ENCODE assay signal across 25 mouse cellular contexts in genomic region chr11:78582848-78583247, GRCm38 (mm10). TPM values are rescaled to one million over a fixed set of nuclear protein-coding genes. Genes with fewer than 3 reads are reported as not detected.
DNase-seq lines count a peak whose midpoint lies in the region; ATAC-seq and TF ChIP-seq lines count a peak whose summit lies in the region.
"Had no signal": no experiment of that assay in that cellular context is flagged by ENCODE, and none has a peak within 500 bp of the region (broad histone marks: within the 10 kb centered on the region; RNA-seq: fewer than 3 reads in every experiment).

No protein-coding gene starts in this region.

- TF ChIP-seq EP300 in MEL (IDR thresholded peaks at IDR 0.05; ENCODE audit: low read depth in 1 of 2, low read length in 2 of 2) = peak; percentile 53 to 71

- no peak overlapping the region for H3K4me2 ChIP-seq in heart, embryonic 13.5 days
- H3K4me2 ChIP-seq in heart, embryonic 12.5 days = no peak overlapping the region
- H3K4me2 ChIP-seq: heart, embryonic 15.5 days; hindbrain, embryonic 13.5 days; intestine, embryonic 15.5 days had no signal

- TF ChIP-seq CTCF in MEL (IDR thresholded peaks at IDR 0.05 in 2 of 3, conservative IDR thresholded peaks at IDR 0.05 in 1 of 3; ENCODE audit: control insufficient read depth in 1 of 3, insufficient read depth in 1 of 3, low read depth in 2 of 3, low read length in 3 of 3, poor library complexity in 1 of 3, severe bottlenecking in 1 of 3) = no peak

- no peak for TF ChIP-seq RAD21 in MEL (IDR thresholded peaks at IDR 0.05; ENCODE audit: low read depth, low read length)

- no peaks in the 10 kb centered on the region for H3K4me1 ChIP-seq in heart, embryonic 13.5 days
- H3K4me1 ChIP-seq in heart, embryonic 12.5 days (replicated peaks) = no peaks in the 10 kb centered on the region
- peaks cover 0 to 2% of the 10 kb centered on the region in 2 experiments; a peak in 2 of 4 replicates for H3K4me1 ChIP-seq in MEL (ENCODE audit: control insufficient read depth in 1 of 2, insufficient read depth in 2 of 2, low read length in 2 of 2)
- H3K4me1 ChIP-seq: heart, embryonic 10.5 days; heart, embryonic 15.5 days; hindbrain, embryonic 10.5 days; hindbrain, embryonic 13.5 days; intestine, embryonic 15.5 days had no signal

- no peak overlapping the region for H3K9ac ChIP-seq in heart, embryonic 13.5 days
- H3K9ac ChIP-seq in heart, embryonic 12.5 days = no peak overlapping the region
- H3K9ac ChIP-seq in MEL (ENCODE audit: control insufficient read depth, low read depth, low read length, poor library complexity, severe bottlenecking) = no peak overlapping the region
- H3K9ac ChIP-seq: forebrain, postnatal 0 days; heart, embryonic 15.5 days; hindbrain, embryonic 13.5 days; intestine, embryonic 15.5 days had no signal

- TF ChIP-seq POLR2A in MEL (IDR thresholded peaks at IDR 0.05; ENCODE audit: control insufficient read depth in 1 of 2, insufficient read depth in 1 of 2, low read depth in 1 of 2, low read length in 2 of 2, poor library complexity in 1 of 2) = no peak

- no peak for ATAC-seq in heart, embryonic 13.5 days (ENCODE audit: extremely low read depth, insufficient number of reproducible peaks, low FRiP score, low TSS enrichment)
- ATAC-seq in heart, embryonic 12.5 days (ENCODE audit: insufficient number of reproducible peaks, low FRiP score) = no peak
- peak; percentile 76 for ATAC-seq in megakaryocyte progenitor cell, adult 5-6 weeks (replicated peaks; ENCODE audit: poor library complexity)
- ATAC-seq: CD4-positive, CD25-positive, alpha-beta regulatory T cell, adult 4 months; forebrain, embryonic 14.5 days; forebrain, postnatal 0 days; hindbrain, embryonic 16.5 days; intestine, embryonic 15.5 days had no signal

- peaks cover 77% of the 10 kb centered on the region for H3K36me3 ChIP-seq in heart, embryonic 13.5 days
- peaks cover 61% of the 10 kb centered on the region for H3K36me3 ChIP-seq in heart, embryonic 12.5 days
- H3K36me3 ChIP-seq in MEL (ENCODE audit: control insufficient read depth in 1 of 2, insufficient read depth in 2 of 2, low read length in 2 of 2) = peaks cover 4 to 10% of the 10 kb centered on the region in 2 experiments; a peak in 3 of 4 replicates

- H3K27me3 ChIP-seq in heart, embryonic 13.5 days (replicated peaks) = no peaks in the 10 kb centered on the region
- H3K27me3 ChIP-seq in heart, embryonic 12.5 days (replicated peaks) = no peaks in the 10 kb centered on the region
- no peaks in the 10 kb centered on the region for H3K27me3 ChIP-seq in MEL (ENCODE audit: control insufficient read depth in 1 of 2, insufficient read depth in 2 of 2, low read length in 2 of 2)
- H3K27me3 ChIP-seq: heart, embryonic 15.5 days; hindbrain, embryonic 13.5 days; intestine, embryonic 15.5 days had no signal

- H3K9me3 ChIP-seq in heart, embryonic 13.5 days = 0 out of 2 replicates have a peak, but pooled peaks cover 4% of the 10 kb centered on the region
- peaks cover 5% of the 10 kb centered on the region; the same call in 1 of the 2 replicates for H3K9me3 ChIP-seq in heart, embryonic 12.5 days (replicated peaks)
- H3K9me3 ChIP-seq in MEL (replicated peaks; ENCODE audit: insufficient read depth, low read length) = no peaks in the 10 kb centered on the region
- H3K9me3 ChIP-seq: heart, embryonic 10.5 days; heart, embryonic 15.5 days; hindbrain, embryonic 13.5 days; intestine, embryonic 15.5 days had no signal

- no peak for DNase-seq in MEL (ENCODE audit: low read depth, low spot score)
- no peak for DNase-seq in lung, postnatal 10 days
- no peak for DNase-seq in right cerebral cortex, adult 2 months (ENCODE audit: low spot score in 2 of 2)
- DNase-seq: adrenal gland, postnatal 10 days; cerebellum, adult 18-20 months; cerebellum, adult 9-10 months; cerebellum, postnatal 14 days; forebrain, postnatal 0 days; gastrocnemius, adult 2 months; gastrocnemius, postnatal 14 days; heart, adult 2 months; heart, postnatal 10 days; heart, postnatal 36 days; kidney, adult 11 months had no signal

- no peaks in the 10 kb centered on the region for H3K79me2 ChIP-seq in MEL (ENCODE audit: control insufficient read depth, insufficient read depth, low read length, poor library complexity)

- H3K4me3 ChIP-seq in heart, embryonic 13.5 days = no peak overlapping the region
- H3K4me3 ChIP-seq in heart, embryonic 12.5 days = no peak overlapping the region
- H3K4me3 ChIP-seq in MEL (ENCODE audit: control insufficient read depth in 1 of 2, insufficient read depth in 1 of 2, low read depth in 2 of 2, low read length in 2 of 2) = no peak overlapping the region
- H3K4me3 ChIP-seq: gastrocnemius, adult 2 months; heart, adult 2 months; heart, embryonic 10.5 days; heart, embryonic 15.5 days; hindbrain, embryonic 10.5 days; hindbrain, embryonic 13.5 days; intestine, embryonic 15.5 days had no signal

- WGBS in heart, embryonic 13.5 days = 53% methylated on average over 6 of the region's 6 CpGs
- 64% methylated on average over 6 of the region's 6 CpGs for WGBS in heart, embryonic 12.5 days

- H3K27ac ChIP-seq in heart, embryonic 13.5 days (replicated peaks) = peak overlapping the region; percentile 17; the same call in 1 of the 2 replicates
- H3K27ac ChIP-seq in heart, embryonic 12.5 days (ENCODE audit: poor library complexity, severe bottlenecking) = no peak overlapping the region
- no peak overlapping the region for H3K27ac ChIP-seq in MEL (ENCODE audit: control insufficient read depth, low read depth, low read length)
- H3K27ac ChIP-seq: gastrocnemius, adult 2 months; heart, adult 2 months; heart, embryonic 10.5 days; heart, embryonic 15.5 days; hindbrain, embryonic 10.5 days; hindbrain, embryonic 13.5 days; intestine, embryonic 15.5 days had no signal

TF ChIP-seq in MEL, 35 proteins besides CTCF, POLR2A, EP300 and RAD21:
- TF ChIP-seq HCFC1 (IDR thresholded peaks at IDR 0.05; ENCODE audit: low read depth, low read length) = no peak
- TF ChIP-seq NELFE (IDR thresholded peaks at IDR 0.05; ENCODE audit: low read depth, low read length) = no peak
- TF ChIP-seq TCF12 (IDR thresholded peaks at IDR 0.05; ENCODE audit: low read depth, low read length) = no peak; the same call in 1 of the 2 replicates
- peak; percentile 51; the same call in 1 of the 2 replicates for TF ChIP-seq ETS1 (IDR thresholded peaks at IDR 0.05; ENCODE audit: low read depth, low read length)
- no peak for TF ChIP-seq ZKSCAN1 (IDR thresholded peaks at IDR 0.05; ENCODE audit: low read depth, low read length)
- TF ChIP-seq MYB (IDR thresholded peaks at IDR 0.05; ENCODE audit: low read depth, low read length) = peak; percentile 23; the same call in 1 of the 2 replicates
- TF ChIP-seq USF1 (IDR thresholded peaks at IDR 0.05; ENCODE audit: low read depth, low read length) = peak; percentile 33; the same call in 1 of the 2 replicates
- no peak for TF ChIP-seq NRF1 (IDR thresholded peaks at IDR 0.05; ENCODE audit: insufficient read depth, low read depth, low read length, poor library complexity, severe bottlenecking)
- peak; percentile 19; the same call in 1 of the 2 replicates for TF ChIP-seq TAL1 (IDR thresholded peaks at IDR 0.05; ENCODE audit: low read length)
- no peak for TF ChIP-seq TBP (IDR thresholded peaks at IDR 0.05; ENCODE audit: low read depth, low read length)
- no peak for TF ChIP-seq CHD2 (IDR thresholded peaks at IDR 0.05; ENCODE audit: low read length)
- no peak for TF ChIP-seq ELF1 (IDR thresholded peaks at IDR 0.05; ENCODE audit: low read depth, low read length)
- TF ChIP-seq SIN3A (IDR thresholded peaks at IDR 0.05; ENCODE audit: low read length) = no peak
- TF ChIP-seq MAZ (IDR thresholded peaks at IDR 0.05; ENCODE audit: low read depth, low read length) = no peak
- no peak for TF ChIP-seq BHLHE40 (IDR thresholded peaks at IDR 0.05; ENCODE audit: borderline replicate concordance, low read depth, low read length)
- peak; percentile 56 for TF ChIP-seq GATA1 (IDR thresholded peaks at IDR 0.05; ENCODE audit: low read depth, low read length)
- TF ChIP-seq JUND (IDR thresholded peaks at IDR 0.05; ENCODE audit: low read depth, low read length) = no peak
- TF ChIP-seq RCOR1 (IDR thresholded peaks at IDR 0.05; ENCODE audit: low read depth, low read length) = no peak
- TF ChIP-seq E2F4 (IDR thresholded peaks at IDR 0.05; ENCODE audit: borderline replicate concordance, low read depth, low read length) = no peak
- no peak for TF ChIP-seq MAFK (IDR thresholded peaks at IDR 0.05; ENCODE audit: borderline replicate concordance, low read depth, low read length)
- TF ChIP-seq MEF2A (IDR thresholded peaks at IDR 0.05; ENCODE audit: extremely low read depth, insufficient replicate concordance, low read depth, low read length, poor library complexity, severe bottlenecking) = no peak

RNA-seq across cellular contexts. Expression of gene Tmem97, which starts 32.3 kb away (rescaled TPM):
- polyA plus RNA-seq in heart, embryonic 13.5 days (2015; fragmentation: Nextera tagmentation; extraction: Ambion mirVana) = 58.3 and 68.1 TPM in 2 replicates
- 58.4 and 65.9 TPM in 2 replicates for polyA plus RNA-seq in heart, embryonic 12.5 days (2016; fragmentation: Nextera tagmentation; extraction: Ambion mirVana)
- total RNA-seq in MEL (2012; rRNA removed) = 204 and 207 TPM in 2 replicates
- 100 to 1,000 TPM; 166 to 215 TPM for polyA plus RNA-seq in MEL (2012; ENCODE audit: insufficient read depth in 1 of 2, insufficient read length in 2 of 2, low read depth in 1 of 2, low replicate concordance in 2 of 2, missing spikeins in 1 of 2)
- 102 and 108 TPM in 2 replicates for total RNA-seq in megakaryocyte progenitor cell, adult 5-6 weeks (2015)
- 77.5 and 77.9 TPM in 2 replicates for total RNA-seq in megakaryocyte progenitor cell, adult 5-6 weeks (2017)

RNA-seq across cellular contexts. Expression of gene Ift20, which starts 46.7 kb away (rescaled TPM):
- polyA plus RNA-seq in heart, embryonic 13.5 days (2015; fragmentation: Nextera tagmentation; extraction: Ambion mirVana) = 95.5 and 107 TPM in 2 replicates
- 96.2 and 104 TPM in 2 replicates for polyA plus RNA-seq in heart, embryonic 12.5 days (2016; fragmentation: Nextera tagmentation; extraction: Ambion mirVana)
- total RNA-seq in MEL (2012; rRNA removed) = 153 and 196 TPM in 2 replicates
- 100 to 1,000 TPM in 1 of 2 experiments, not detected in 1; 128 TPM for polyA plus RNA-seq in MEL (2012; ENCODE audit: insufficient read depth in 1 of 2, insufficient read length in 2 of 2, low read depth in 1 of 2, low replicate concordance in 2 of 2, missing spikeins in 1 of 2)
- 112 and 130 TPM in 2 replicates for total RNA-seq in megakaryocyte progenitor cell, adult 5-6 weeks (2015)
- 158 and 160 TPM in 2 replicates for total RNA-seq in megakaryocyte progenitor cell, adult 5-6 weeks (2017)

RNA-seq across cellular contexts. Expression of gene Tnfaip1, which starts 46.7 kb away (rescaled TPM):
- 71.9 and 77.1 TPM in 2 replicates for polyA plus RNA-seq in heart, embryonic 13.5 days (2015; fragmentation: Nextera tagmentation; extraction: Ambion mirVana)
- 80.1 and 83.8 TPM in 2 replicates for polyA plus RNA-seq in heart, embryonic 12.5 days (2016; fragmentation: Nextera tagmentation; extraction: Ambion mirVana)
- total RNA-seq in MEL (2012; rRNA removed) = 3.9 and 4.7 TPM in 2 replicates
- 1 to 10 TPM in 1 of 2 experiments, not detected in 1; 7.4 TPM for polyA plus RNA-seq in MEL (2012; ENCODE audit: insufficient read depth in 1 of 2, insufficient read length in 2 of 2, low read depth in 1 of 2, low replicate concordance in 2 of 2, missing spikeins in 1 of 2)
- total RNA-seq in megakaryocyte progenitor cell, adult 5-6 weeks (2015) = 8.9 and 9.3 TPM in 2 replicates
- 4.2 and 5.5 TPM in 2 replicates for total RNA-seq in megakaryocyte progenitor cell, adult 5-6 weeks (2017)
